Mouse (Mus musculus): Measurements from ENCODE around the gene Dlx5. TPM values are rescaled to one million over a fixed set of nuclear protein-coding genes. Genes with fewer than 3 reads are reported as not detected.

Gene Dlx5
- polyA plus RNA-seq, 1 experiment from 2014 or later, result 3.9 TPM

DNA sequence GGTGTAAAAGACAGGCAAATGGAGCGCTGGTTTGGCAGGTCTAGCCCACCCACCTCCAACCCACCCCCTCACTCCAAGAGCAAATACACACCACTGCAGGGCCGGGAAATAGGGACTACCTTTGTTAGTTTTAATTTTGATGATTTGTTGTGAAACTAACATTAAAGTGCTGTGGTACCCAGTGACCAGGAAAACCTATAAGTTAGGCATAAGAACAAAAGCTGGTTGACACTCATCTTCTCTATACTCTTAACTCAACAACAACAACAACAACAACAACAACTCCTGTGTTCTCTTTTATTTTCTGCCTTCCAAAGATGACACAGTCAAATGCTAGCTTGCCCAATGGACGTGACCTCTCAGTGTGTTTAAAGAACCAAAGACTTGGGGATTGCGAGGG is 25.0 kb downstream of the Dlx5 start:
- Histone ChIP-seq H3K9me3 (replicated peaks; ENCODE audit: control insufficient read depth, low read length) (no peaks in the 10 kb centered on the region), H3K9ac (ENCODE audit: low read length) (no peak overlapping the region), H3K27me3 (ENCODE audit: control insufficient read depth, insufficient read depth, low read length) (peaks cover 91% of the 10 kb centered on the region), H3K4me3 (replicated peaks; ENCODE audit: low read length) (no peak overlapping the region), H3K4me2 (ENCODE audit: low read depth, low read length) (no peak overlapping the region), H3K27ac (ENCODE audit: low read length) (no peak overlapping the region), H3K36me3 (ENCODE audit: control insufficient read depth, insufficient read depth, low read length) (no peaks in the 10 kb centered on the region), H3K4me1 (ENCODE audit: control insufficient read depth, insufficient read depth, low read length) (no peaks in the 10 kb centered on the region)
- WGBS, result 5% methylated on average over 4 of the region's 4 CpGs
- ATAC-seq (ENCODE audit: insufficient read depth, low FRiP score), result no peak

DNA sequence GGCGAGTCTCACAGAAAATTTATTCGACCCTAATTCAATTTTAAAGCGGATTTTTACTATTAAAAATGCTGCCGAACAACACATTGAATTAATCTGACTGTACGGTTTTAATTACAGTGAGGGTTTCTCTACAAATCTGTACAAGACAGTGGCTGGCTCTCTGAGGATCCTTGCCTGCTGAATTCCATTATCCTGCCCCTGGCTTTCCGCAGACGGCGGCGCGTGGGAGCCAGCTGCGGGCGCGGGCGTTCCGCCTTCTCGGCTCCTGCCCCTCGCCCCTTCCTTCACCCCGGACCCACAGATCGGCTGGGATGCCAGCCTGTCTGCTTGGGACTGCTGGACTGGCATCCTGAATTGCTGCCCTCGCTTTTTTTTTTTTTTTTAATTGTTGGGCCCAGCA is 25.6 kb downstream of the Dlx5 start:
- no peak overlapping the region for H3K4me3 ChIP-seq (replicated peaks; ENCODE audit: low read length)
- no peak overlapping the region for H3K27ac ChIP-seq (ENCODE audit: low read length)
- H3K4me2 ChIP-seq (ENCODE audit: low read depth, low read length), result no peak overlapping the region
- no peak for ATAC-seq (ENCODE audit: insufficient read depth, low FRiP score)
- H3K9ac ChIP-seq (ENCODE audit: low read length), result no peak overlapping the region
- no peaks in the 10 kb centered on the region for H3K4me1 ChIP-seq (ENCODE audit: control insufficient read depth, insufficient read depth, low read length)
- H3K27me3 ChIP-seq (ENCODE audit: control insufficient read depth, insufficient read depth, low read length), result peaks cover 93% of the 10 kb centered on the region
- H3K9me3 ChIP-seq (replicated peaks; ENCODE audit: control insufficient read depth, low read length), result no peaks in the 10 kb centered on the region
- WGBS, result under 1% methylated on average over 20 of the region's 20 CpGs
- H3K36me3 ChIP-seq (ENCODE audit: control insufficient read depth, insufficient read depth, low read length), result no peaks in the 10 kb centered on the region

GRCm38 (mm10) chr6:6855746-6856185 is 26.1 kb downstream of the Dlx5 start:
- ATAC-seq (ENCODE audit: insufficient read depth, low FRiP score), result no peak
- Histone ChIP-seq H3K9me3 (replicated peaks; ENCODE audit: control insufficient read depth, low read length) (no peaks in the 10 kb centered on the region), H3K9ac (ENCODE audit: low read length) (no peak overlapping the region), H3K27me3 (ENCODE audit: control insufficient read depth, insufficient read depth, low read length) (peaks cover 92% of the 10 kb centered on the region), H3K36me3 (ENCODE audit: control insufficient read depth, insufficient read depth, low read length) (no peaks in the 10 kb centered on the region), H3K4me1 (ENCODE audit: control insufficient read depth, insufficient read depth, low read length) (no peaks in the 10 kb centered on the region), H3K4me3 (replicated peaks; ENCODE audit: low read length) (no peak overlapping the region), H3K27ac (ENCODE audit: low read length) (no peak overlapping the region), H3K4me2 (ENCODE audit: low read depth, low read length) (no peak overlapping the region)
- 3% methylated on average over 10 of the region's 10 CpGs for WGBS

- H3K36me3 ChIP-seq (ENCODE audit: control insufficient read depth, insufficient read depth, low read length), result no peaks in the 10 kb centered on the region
- 3% methylated on average over 25 of the region's 25 CpGs for WGBS
- no peak overlapping the region for H3K4me3 ChIP-seq (replicated peaks; ENCODE audit: low read length)
- no peak for ATAC-seq (ENCODE audit: insufficient read depth, low FRiP score)
- H3K9me3 ChIP-seq (replicated peaks; ENCODE audit: control insufficient read depth, low read length), result no peaks in the 10 kb centered on the region
- H3K27me3 ChIP-seq (ENCODE audit: control insufficient read depth, insufficient read depth, low read length), result peaks cover 93% of the 10 kb centered on the region
- no peaks in the 10 kb centered on the region for H3K4me1 ChIP-seq (ENCODE audit: control insufficient read depth, insufficient read depth, low read length)
- H3K4me2 ChIP-seq (ENCODE audit: low read depth, low read length), result no peak overlapping the region
- H3K27ac ChIP-seq (ENCODE audit: low read length), result no peak overlapping the region
- H3K9ac ChIP-seq (ENCODE audit: low read length), result no peak overlapping the region
Observed at GRCm38 (mm10) chr6:6854902-6855745, 26.8 kb downstream of the Dlx5 start.

DNA sequence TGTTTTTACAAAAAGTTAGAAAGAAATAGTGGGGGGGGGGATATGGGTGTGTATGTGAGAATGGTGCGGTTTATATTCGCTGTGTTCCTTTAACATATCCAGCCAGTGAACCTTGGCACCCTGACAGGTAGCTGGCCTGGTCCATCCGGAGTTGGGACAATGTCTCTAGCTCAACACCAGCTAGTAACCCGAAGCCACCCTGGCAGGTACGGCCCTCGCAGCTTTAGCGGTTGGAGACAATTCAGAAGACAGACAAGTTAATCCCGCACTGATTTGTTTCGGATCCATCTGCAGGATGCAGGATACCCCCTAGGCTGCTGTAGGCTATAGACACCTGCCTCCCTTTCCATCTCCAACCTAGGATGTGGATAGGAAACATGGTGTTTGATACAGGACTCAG is 27.7 kb downstream of the Dlx5 start:
- no peak overlapping the region for H3K4me2 ChIP-seq (ENCODE audit: low read depth, low read length)
- WGBS, result 5% methylated on average over 9 of the region's 9 CpGs
- ATAC-seq (ENCODE audit: insufficient read depth, low FRiP score), result no peak
- H3K36me3 ChIP-seq (ENCODE audit: control insufficient read depth, insufficient read depth, low read length), result no peaks in the 10 kb centered on the region
- H3K9me3 ChIP-seq (replicated peaks; ENCODE audit: control insufficient read depth, low read length), result no peaks in the 10 kb centered on the region
- H3K4me3 ChIP-seq (replicated peaks; ENCODE audit: low read length), result no peak overlapping the region
- peaks cover 86% of the 10 kb centered on the region for H3K27me3 ChIP-seq (ENCODE audit: control insufficient read depth, insufficient read depth, low read length)
- no peak overlapping the region for H3K27ac ChIP-seq (ENCODE audit: low read length)
- no peaks in the 10 kb centered on the region for H3K4me1 ChIP-seq (ENCODE audit: control insufficient read depth, insufficient read depth, low read length)
- no peak overlapping the region for H3K9ac ChIP-seq (ENCODE audit: low read length)

GRCm38 (mm10) chr6:6852944-6853343 is 28.9 kb downstream of the Dlx5 start:
- 20% methylated on average over 3 of the region's 3 CpGs for WGBS
- no peak for ATAC-seq (ENCODE audit: insufficient read depth, low FRiP score)

DNA sequence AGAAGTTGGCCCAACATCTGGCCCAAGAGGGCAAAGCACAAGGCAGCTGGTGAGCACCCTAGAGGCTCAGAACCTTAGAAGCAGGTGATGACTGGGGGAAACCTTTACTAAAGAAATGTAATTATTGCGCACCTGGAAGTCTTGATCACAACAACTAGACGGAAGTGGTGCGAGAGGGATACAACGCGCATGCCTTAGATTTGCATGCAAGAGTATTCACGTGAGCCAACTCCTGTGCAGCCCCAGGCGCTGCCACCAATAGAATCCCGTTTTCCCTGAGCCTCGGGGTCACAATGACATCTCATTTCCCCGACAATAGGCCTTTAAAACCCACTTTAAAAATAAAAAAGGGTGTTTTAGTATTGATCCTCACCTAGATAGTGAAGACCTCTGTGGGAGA is 30.7 kb downstream of the Dlx5 start:
- Histone ChIP-seq H3K9ac (ENCODE audit: low read length) (no peak overlapping the region), H3K9me3 (replicated peaks; ENCODE audit: control insufficient read depth, low read length) (no peaks in the 10 kb centered on the region), H3K36me3 (ENCODE audit: control insufficient read depth, insufficient read depth, low read length) (no peaks in the 10 kb centered on the region), H3K4me3 (replicated peaks; ENCODE audit: low read length) (no peak overlapping the region), H3K4me2 (ENCODE audit: low read depth, low read length) (no peak overlapping the region), H3K27ac (ENCODE audit: low read length) (no peak overlapping the region), H3K4me1 (ENCODE audit: control insufficient read depth, insufficient read depth, low read length) (no peaks in the 10 kb centered on the region), H3K27me3 (ENCODE audit: control insufficient read depth, insufficient read depth, low read length) (peaks cover 75% of the 10 kb centered on the region)
- ATAC-seq (ENCODE audit: insufficient read depth, low FRiP score), result no peak
- WGBS, result 4% methylated on average over 10 of the region's 10 CpGs

More at GRCm38 (mm10) chr6:6852944-6853343, 28.9 kb downstream of the Dlx5 start:
- Histone ChIP-seq H3K27ac (ENCODE audit: low read length) (no peak overlapping the region), H3K9ac (ENCODE audit: low read length) (no peak overlapping the region), H3K4me3 (replicated peaks; ENCODE audit: low read length) (no peak overlapping the region), H3K4me2 (ENCODE audit: low read depth, low read length) (no peak overlapping the region), H3K9me3 (replicated peaks; ENCODE audit: control insufficient read depth, low read length) (no peaks in the 10 kb centered on the region), H3K27me3 (ENCODE audit: control insufficient read depth, insufficient read depth, low read length) (peaks cover 81% of the 10 kb centered on the region), H3K4me1 (ENCODE audit: control insufficient read depth, insufficient read depth, low read length) (no peaks in the 10 kb centered on the region), H3K36me3 (ENCODE audit: control insufficient read depth, insufficient read depth, low read length) (no peaks in the 10 kb centered on the region)

DNA sequence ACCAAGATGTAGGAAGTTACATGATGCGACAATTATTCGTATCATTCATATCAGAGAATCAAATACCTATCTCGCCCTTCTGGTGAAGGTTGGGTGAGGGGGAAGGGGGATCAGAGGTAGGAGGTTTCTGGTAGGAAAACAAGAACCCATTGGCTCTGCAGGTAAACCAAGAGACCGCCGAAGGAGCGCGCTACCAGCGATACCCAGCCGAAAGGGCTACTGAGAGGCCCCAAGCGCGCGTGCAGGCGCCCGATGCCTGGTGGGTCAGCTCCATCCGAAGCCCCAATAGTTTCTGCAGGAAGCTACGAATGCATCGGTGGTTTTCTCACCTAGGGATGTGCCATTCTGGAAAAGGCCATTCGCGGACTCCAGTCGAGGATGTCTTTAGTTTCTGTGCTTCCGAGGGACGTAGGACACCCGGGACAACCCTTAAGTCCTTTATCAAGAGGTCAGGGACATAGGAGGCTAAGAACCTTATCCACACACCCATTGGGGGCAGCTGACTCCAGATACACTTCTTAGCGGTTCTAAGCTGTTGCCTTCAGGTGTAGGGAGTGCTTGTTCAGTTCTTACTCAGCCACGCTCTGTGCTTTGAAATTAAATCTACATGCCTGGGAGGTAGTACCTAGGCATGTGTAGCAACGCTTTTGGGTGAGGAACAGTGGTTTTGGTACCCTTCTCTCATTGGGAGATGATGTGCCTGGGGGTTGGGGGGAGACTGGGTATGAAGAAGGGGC is 31.4 kb downstream of the Dlx5 start:
- Histone ChIP-seq H3K36me3 (ENCODE audit: control insufficient read depth, insufficient read depth, low read length) (no peaks in the 10 kb centered on the region), H3K27ac (ENCODE audit: low read length) (no peak overlapping the region), H3K9ac (ENCODE audit: low read length) (no peak overlapping the region), H3K27me3 (ENCODE audit: control insufficient read depth, insufficient read depth, low read length) (peaks cover 71% of the 10 kb centered on the region), H3K4me1 (ENCODE audit: control insufficient read depth, insufficient read depth, low read length) (no peaks in the 10 kb centered on the region), H3K4me3 (replicated peaks; ENCODE audit: low read length) (no peak overlapping the region), H3K9me3 (replicated peaks; ENCODE audit: control insufficient read depth, low read length) (no peaks in the 10 kb centered on the region), H3K4me2 (ENCODE audit: low read depth, low read length) (no peak overlapping the region)
- 4% methylated on average over 26 of the region's 26 CpGs for WGBS
- no peak for ATAC-seq (ENCODE audit: insufficient read depth, low FRiP score)

DNA sequence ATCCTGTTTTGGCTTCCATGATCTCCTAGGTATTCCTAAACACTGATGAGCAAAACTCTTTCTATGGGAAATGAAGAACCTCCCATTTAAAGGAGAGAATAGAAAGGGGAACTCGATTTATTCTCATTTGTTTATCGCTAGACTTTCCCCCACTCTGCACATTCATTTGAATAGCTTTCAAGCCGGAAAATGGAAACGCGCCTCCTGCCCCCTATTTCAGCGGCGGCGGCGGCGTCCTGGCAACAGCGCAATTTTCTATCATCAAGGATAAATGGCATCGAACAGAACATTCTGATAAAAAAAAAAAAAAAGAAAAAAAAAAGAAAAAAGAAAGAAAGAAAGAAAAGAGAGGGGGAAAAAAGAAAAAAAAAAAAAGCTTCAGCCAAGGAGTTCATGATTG is 32.1 kb downstream of the Dlx5 start:
- H3K4me1 ChIP-seq (ENCODE audit: control insufficient read depth, insufficient read depth, low read length), result no peaks in the 10 kb centered on the region
- H3K4me2 ChIP-seq (ENCODE audit: low read depth, low read length), result no peak overlapping the region
- H3K4me3 ChIP-seq (replicated peaks; ENCODE audit: low read length), result no peak overlapping the region
- 3% methylated on average over 12 of the region's 12 CpGs for WGBS
- H3K27me3 ChIP-seq (ENCODE audit: control insufficient read depth, insufficient read depth, low read length), result peaks cover 64% of the 10 kb centered on the region
- no peak for ATAC-seq (ENCODE audit: insufficient read depth, low FRiP score)
- H3K27ac ChIP-seq (ENCODE audit: low read length), result no peak overlapping the region
- no peak overlapping the region for H3K9ac ChIP-seq (ENCODE audit: low read length)
- no peaks in the 10 kb centered on the region for H3K9me3 ChIP-seq (replicated peaks; ENCODE audit: control insufficient read depth, low read length)
- H3K36me3 ChIP-seq (ENCODE audit: control insufficient read depth, insufficient read depth, low read length), result no peaks in the 10 kb centered on the region

All from stomach, embryonic 16.5 days (tissue).